Mouse (Mus musculus): ENCODE results near the gene Trem1.

Gene Trem1

GRCm38 (mm10) chr17:48232518-48232917, at the start of gene Trem1:
TSS of gene Trem1 (plus strand) at chr17:48232768.
- no peak for TF ChIP-seq GATA4 (IDR thresholded peaks at IDR 0.05; ENCODE audit: insufficient replicate concordance, low read length)

- no peak for TF ChIP-seq GATA4 (IDR thresholded peaks at IDR 0.05; ENCODE audit: insufficient replicate concordance, low read length)
Measured at GRCm38 (mm10) chr17:48185252-48185651, 47.3 kb upstream of the Trem1 start.

- TF ChIP-seq GATA4 (IDR thresholded peaks at IDR 0.05; ENCODE audit: insufficient replicate concordance, low read length) = no peak
Measured at GRCm38 (mm10) chr17:48192366-48192765, 40.2 kb upstream of the Trem1 start.

- TF ChIP-seq GATA4 (IDR thresholded peaks at IDR 0.05; ENCODE audit: insufficient replicate concordance, low read length) = no peak
Measured at GRCm38 (mm10) chr17:48203086-48203485, 29.5 kb upstream of the Trem1 start.

- no peak for TF ChIP-seq GATA4 (IDR thresholded peaks at IDR 0.05; ENCODE audit: insufficient replicate concordance, low read length)
Measured at GRCm38 (mm10) chr17:48212596-48212995, 20.0 kb upstream of the Trem1 start.

- TF ChIP-seq GATA4 (IDR thresholded peaks at IDR 0.05; ENCODE audit: insufficient replicate concordance, low read length) = no peak
Measured at GRCm38 (mm10) chr17:48213511-48213910, 19.1 kb upstream of the Trem1 start.

GRCm38 (mm10) chr17:48215429-48215828, 17.1 kb upstream of the Trem1 start:
- TF ChIP-seq GATA4 (IDR thresholded peaks at IDR 0.05; ENCODE audit: insufficient replicate concordance, low read length) = no peak

- TF ChIP-seq GATA4 (IDR thresholded peaks at IDR 0.05; ENCODE audit: insufficient replicate concordance, low read length) = no peak
Measured at GRCm38 (mm10) chr17:48230680-48231079, 1.9 kb upstream of the Trem1 start.

- TF ChIP-seq GATA4 (IDR thresholded peaks at IDR 0.05; ENCODE audit: insufficient replicate concordance, low read length) = no peak
Measured at GRCm38 (mm10) chr17:48233789-48234188, 1.2 kb downstream of the Trem1 start.

GRCm38 (mm10) chr17:48234550-48234949, 2.0 kb downstream of the Trem1 start:
- TF ChIP-seq GATA4 (IDR thresholded peaks at IDR 0.05; ENCODE audit: insufficient replicate concordance, low read length) = no peak

- no peak for TF ChIP-seq GATA4 (IDR thresholded peaks at IDR 0.05; ENCODE audit: insufficient replicate concordance, low read length)
Measured at GRCm38 (mm10) chr17:48235773-48236370, 3.3 kb downstream of the Trem1 start.

- no peak for TF ChIP-seq GATA4 (IDR thresholded peaks at IDR 0.05; ENCODE audit: insufficient replicate concordance, low read length)
Measured at GRCm38 (mm10) chr17:48237621-48238020, 5.1 kb downstream of the Trem1 start.

- no peak for TF ChIP-seq GATA4 (IDR thresholded peaks at IDR 0.05; ENCODE audit: insufficient replicate concordance, low read length)
Measured at GRCm38 (mm10) chr17:48247221-48247928, 14.8 kb downstream of the Trem1 start, which contains the start of gene Trem3. TSS of gene Trem3 (plus strand) at chr17:48247777.

- no peak for TF ChIP-seq GATA4 (IDR thresholded peaks at IDR 0.05; ENCODE audit: insufficient replicate concordance, low read length)
Measured at GRCm38 (mm10) chr17:48249039-48249438, 16.5 kb downstream of the Trem1 start.

GRCm38 (mm10) chr17:48249501-48249900, 16.9 kb downstream of the Trem1 start:
- TF ChIP-seq GATA4 (IDR thresholded peaks at IDR 0.05; ENCODE audit: insufficient replicate concordance, low read length) = no peak

GRCm38 (mm10) chr17:48250631-48251030, 18.1 kb downstream of the Trem1 start:
- TF ChIP-seq GATA4 (IDR thresholded peaks at IDR 0.05; ENCODE audit: insufficient replicate concordance, low read length) = no peak

- TF ChIP-seq GATA4 (IDR thresholded peaks at IDR 0.05; ENCODE audit: insufficient replicate concordance, low read length) = no peak
Measured at GRCm38 (mm10) chr17:48256575-48256974, 24.0 kb downstream of the Trem1 start.

Measured in liver, adult (tissue).